Mouse (Mus musculus) bone marrow macrophage, adult 2 months (primary cell): ENCODE results near the gene Tspoap1.

Experiments used
- CTCF ChIP-seq: IDR thresholded peaks from 2 replicates; pipeline ENCODE4 v1.5.1; 2012; ENCODE audit warnings: low read depth, mild to moderate bottlenecking, low read length, moderate library complexity
- POLR2A ChIP-seq: IDR thresholded peaks from 2 replicates; pipeline ENCODE4 v1.6.1; 2012; ENCODE audit warnings: mild to moderate bottlenecking, low read depth, low read length, borderline replicate concordance

DNA sequence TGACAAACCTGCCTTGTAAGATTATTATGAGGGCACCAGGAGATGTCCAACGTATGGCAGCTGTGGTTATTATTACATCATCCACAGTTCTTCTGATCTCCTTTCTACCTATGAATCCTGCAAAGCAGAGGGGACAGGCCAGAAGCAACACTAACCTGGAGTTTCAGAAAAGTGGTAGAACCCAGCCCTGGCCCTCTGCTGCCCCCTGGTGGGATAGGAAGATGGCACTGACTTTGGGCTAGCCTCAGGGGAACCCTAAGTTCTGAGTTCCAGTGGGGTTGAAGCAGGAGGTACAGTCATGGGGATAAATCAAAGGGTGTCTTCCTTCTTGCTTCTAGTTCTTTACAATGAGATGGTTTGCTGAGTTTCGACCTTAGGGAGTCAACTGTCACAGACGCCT lies 10.6 kb downstream of the Tspoap1 start:
- TF ChIP-seq POLR2A (no peak), CTCF (peak; percentile 93)
